Mouse (Mus musculus): Measurements from ENCODE around the gene Ctf2. TPM values are rescaled to one million over a fixed set of nuclear protein-coding genes. Genes with fewer than 3 reads are reported as not detected.

The Ctf2 gene
- polyA plus RNA-seq, 1 experiment = not detected

DNA sequence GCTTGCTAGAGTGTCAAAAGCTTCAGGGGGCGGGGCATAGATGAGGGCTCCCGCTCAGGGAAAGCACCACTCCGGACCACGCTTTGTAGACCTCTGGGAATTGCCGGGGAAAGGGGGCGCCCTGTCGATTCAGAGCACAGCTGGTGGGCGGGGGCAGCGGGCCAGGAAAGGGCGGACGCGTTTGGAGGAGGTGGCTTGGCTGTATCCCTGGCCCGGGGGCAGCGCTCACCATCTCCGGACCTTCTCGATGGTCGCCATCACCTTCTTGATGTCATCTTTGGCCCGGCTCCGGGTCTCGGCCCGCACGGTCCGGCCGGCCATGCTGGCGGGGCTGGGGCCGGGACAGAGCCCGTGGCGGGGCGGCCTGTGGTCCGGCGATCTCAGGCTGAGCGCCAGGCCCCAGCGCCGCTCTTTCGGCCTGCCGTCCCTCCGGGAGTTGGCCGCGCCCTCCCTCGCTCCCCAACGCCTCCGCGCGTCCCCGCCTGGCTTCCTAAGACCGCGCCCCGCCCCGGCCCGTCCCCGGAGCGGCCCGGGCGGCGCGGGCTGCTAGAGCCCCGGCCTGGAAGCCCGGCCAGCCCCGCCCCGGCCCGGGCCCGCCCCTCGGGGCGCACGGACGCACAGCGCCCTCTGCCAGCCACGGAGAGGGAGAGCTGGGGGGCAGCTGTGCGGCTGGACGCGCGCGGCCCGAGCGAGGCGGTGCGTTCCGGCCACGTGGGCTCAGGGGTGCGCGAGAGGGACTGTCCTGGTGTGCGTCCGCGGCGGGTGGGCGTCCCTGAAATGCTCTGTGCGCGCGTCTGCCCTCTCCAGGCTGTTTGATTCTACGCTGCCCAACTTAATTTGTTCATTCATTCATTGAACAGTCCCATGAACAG is 23.5 kb downstream of the Ctf2 start, which contains the start of gene Bcl7c:
Gene Bcl7c (minus strand): TSS at position 727 of the 872 bp plus-strand sequence.
- no peak for TF ChIP-seq GATA1 (IDR thresholded peaks at IDR 0.05; ENCODE audit: low read length)

DNA sequence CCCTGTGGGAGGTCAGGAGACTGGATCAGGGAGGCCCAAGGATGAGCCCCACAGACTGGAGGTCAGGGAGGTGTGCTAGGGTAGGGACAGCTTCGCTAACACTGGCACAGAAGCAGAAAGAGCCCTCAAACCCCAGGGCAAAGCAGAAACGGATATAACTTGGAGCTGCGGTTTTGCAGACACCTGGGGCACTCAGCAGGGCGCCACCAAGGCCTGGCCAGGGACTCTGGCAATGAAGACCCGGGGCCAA is 24.1 kb downstream of the Ctf2 start:
- TF ChIP-seq GATA1 (IDR thresholded peaks at IDR 0.05; ENCODE audit: low read length) = no peak

DNA sequence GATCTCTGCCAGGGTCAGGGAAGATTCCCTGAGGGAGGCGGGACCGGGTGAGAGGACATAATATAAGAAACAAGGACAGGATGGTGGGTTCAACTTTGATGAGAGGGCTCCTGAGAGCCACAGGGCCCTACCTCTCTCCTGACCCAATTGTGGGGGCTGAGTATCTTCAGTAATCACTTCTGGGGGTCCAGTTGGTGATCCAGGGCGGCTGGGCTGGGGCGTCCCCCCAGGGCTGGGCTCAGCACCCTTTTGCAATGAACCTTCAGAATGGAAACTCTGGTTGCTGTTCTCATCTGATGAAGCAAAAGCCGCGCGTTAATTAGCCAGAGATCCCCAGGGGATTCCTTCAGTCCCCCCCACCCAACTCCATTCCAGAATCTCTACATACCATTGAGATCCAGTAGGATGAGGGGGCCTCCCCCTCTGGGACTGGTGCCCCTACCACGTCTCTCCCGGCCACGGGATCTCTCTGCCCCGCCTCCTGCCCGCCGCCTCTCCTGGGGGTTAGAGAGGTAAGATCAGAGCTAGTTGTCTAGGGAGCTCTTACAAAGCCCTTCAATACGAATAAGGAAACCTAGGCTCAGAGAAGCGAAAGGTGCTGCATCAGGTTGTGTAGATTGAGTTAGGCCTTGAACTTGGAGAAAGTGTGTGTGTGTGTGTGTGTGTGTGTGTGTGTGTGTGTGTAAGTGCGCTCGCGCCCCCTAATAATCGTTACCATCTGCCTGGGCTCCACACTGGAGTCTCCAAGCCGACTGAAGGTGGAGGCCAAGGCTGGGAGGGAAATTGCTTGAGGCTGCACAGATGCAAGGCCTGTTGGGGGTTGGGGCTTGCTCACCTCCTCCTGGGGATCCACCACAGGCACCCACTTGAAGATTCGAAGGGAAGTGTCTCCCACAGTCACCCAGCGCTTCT is 24.7 kb downstream of the Ctf2 start:
- no peak for TF ChIP-seq GATA1 (IDR thresholded peaks at IDR 0.05; ENCODE audit: low read length)

DNA sequence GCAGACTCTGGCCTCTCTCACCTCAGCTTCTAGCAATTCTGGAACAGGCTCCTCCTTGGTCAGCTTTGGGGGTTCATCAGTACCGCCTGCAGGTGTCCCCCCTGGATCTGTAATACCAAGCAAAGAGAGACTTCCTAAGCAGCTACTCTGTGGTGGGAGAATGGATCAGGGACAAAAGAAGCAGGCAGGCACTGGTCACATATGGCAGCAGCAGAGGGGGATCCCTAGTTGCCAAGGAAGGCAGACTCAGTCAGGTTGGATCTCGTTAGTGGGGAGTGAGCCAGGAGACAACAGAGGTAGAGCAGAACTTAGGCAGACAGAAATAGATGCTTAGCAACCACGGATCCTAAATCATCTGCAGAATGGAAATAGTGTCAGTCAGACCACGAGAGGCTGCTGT is 26.3 kb downstream of the Ctf2 start:
- TF ChIP-seq GATA1 (IDR thresholded peaks at IDR 0.05; ENCODE audit: low read length) = no peak

DNA sequence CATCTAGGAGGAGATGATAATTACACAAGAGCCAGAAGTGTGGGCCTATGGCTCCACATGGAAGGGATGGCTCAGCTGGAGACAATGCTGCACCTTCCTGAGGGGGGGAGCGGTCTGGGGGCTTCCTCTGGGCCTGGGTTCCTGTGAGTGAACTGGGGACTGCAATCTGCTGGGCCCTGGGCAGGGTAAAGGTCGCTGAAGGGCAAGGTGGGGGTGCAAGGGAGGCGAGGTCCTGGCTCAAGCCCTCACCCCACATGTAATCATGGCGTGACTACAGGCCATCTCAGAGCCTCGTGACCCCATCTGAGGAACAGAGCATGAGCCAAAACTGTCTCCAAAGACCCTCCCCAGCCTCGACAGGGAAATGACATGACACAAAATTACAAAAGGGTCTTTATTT is 27.4 kb downstream of the Ctf2 start:
- no peak for TF ChIP-seq GATA1 (IDR thresholded peaks at IDR 0.05; ENCODE audit: low read length)

DNA sequence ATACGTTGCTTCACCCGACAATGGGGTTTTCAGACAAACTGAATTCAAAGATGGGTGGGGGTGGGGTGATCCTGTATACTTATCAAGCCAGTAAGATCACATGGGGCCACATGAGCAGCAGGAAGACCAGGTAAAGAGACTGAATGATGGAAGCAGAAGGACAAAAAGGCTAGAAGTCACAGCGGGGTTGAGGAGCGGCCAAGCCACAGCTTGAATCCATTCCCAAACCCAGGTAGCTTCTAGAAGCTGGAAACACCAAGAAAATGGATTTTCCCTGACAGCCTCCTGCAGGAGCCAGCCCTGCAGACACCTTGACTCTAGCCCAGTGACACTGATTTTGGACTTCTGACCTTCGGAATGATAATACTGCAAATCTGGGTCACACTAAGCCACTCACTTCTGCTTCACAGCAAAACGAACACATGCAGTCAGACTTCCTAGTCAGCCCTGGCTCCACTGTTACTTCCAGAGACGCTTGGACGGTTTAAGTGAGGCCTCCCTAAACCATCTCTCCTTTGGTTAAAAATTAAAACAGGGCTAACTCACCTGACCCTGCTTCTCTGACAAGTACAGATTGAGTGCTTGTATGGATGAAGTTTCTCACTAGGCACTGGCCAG is 28.3 kb downstream of the Ctf2 start:
- no peak for TF ChIP-seq GATA1 (IDR thresholded peaks at IDR 0.05; ENCODE audit: low read length)

DNA sequence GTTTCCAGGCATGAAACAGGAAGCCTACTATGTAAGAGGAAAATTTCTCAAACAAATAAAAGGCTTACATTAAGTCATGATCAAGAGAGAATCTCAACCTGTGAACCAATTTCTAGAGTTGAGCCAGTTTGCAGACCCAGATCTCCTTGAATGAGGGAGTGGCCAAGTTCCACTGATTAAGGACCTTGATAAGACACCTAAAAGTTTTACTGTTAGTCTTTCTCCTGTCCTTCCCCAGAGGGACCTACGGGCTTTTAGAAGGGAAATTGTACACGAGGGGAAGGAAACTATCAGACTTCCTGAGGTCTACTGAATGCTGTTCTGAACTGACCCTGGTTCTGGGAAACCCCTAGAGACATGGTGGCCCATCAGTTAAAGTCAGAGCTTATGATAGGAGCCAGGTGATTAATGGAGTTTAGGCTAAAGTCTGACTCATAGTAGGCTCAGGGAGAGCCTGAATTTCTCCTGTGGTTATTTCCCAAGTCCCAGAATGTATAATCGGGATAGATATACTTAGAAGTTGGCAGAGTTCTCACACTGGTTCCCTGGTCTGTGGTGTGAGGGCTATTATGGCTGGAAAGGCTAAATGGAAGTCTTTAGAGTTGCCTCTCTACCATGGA is 31.1 kb downstream of the Ctf2 start:
- no peak for TF ChIP-seq GATA1 (IDR thresholded peaks at IDR 0.05; ENCODE audit: low read length)

DNA sequence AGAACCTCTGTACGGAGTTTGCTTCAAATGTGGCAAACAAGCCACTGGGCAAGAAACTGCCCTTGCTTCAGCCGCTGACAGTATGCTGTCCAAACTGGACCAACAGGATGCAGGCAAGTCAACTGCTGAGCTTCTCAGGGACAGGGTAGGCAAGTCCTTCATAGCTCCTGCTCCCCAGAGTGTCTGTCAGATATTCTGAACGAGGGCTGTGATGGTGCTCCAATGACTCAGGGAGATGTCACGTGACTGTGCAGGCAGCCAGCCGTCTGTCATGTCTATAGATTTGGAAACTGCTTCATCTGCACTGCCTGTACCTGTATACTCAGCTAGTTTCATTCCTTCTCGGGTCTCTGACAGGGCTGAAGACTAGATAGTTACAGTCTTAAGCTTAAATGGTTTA is 33.0 kb downstream of the Ctf2 start:
- no peak for TF ChIP-seq GATA1 (IDR thresholded peaks at IDR 0.05; ENCODE audit: low read length)

DNA sequence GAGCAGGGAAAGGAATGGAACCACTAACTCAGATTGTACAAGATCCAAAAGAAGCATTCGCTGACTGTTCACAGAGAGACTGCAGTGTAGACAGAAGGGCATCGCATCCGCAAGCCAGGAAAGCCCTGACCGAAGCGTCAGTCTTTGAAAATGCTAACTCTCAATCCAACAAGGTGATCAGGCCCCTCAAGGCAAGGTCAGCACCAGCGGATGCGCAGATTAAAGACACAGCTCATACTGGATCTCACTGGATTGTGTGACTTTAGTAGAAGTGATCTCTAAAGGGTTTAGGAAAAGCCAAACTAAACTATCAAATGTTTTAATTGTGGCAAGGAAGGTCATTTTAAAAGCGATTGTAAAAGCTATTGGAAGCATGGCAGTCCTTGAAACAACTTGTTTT is 38.7 kb downstream of the Ctf2 start:
- no peak for TF ChIP-seq GATA1 (IDR thresholded peaks at IDR 0.05; ENCODE audit: low read length)

DNA sequence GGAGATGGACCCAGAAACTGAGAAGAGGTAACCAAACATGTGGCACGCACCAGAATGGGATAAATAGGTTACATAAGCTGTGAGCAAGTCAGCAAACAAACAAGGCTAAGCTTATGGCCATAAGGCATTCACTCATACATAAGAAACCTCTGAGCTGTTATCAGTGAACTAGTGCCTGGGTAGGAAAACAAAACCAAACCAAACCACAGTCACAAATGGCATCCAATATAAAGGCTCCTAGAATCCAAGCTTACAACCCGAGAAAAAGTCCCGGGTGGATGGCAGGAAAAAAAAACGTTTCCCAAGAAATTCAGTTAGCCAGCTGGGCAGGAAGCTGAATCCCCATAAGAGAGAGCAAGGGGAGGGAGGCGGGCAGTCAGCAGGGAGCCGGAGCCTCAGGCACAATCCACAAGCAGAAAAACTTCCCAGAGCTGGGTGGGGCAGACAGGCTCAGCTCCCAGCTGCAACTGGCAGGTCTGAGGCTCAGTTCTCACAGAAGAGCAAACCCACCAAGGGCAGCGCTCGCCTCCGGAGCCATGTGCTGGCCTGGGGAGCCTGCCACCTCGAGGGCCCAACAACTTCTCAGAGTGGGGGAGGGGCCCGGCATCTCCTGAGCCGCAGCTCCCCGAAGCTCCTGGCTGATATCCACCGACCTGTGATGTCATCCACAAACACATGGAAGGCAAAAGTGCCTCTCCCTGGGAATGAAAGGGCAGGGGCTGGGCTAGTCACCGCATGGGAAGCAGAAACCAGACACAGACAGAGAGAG is 40.6 kb downstream of the Ctf2 start:
- no peak for TF ChIP-seq GATA1 (IDR thresholded peaks at IDR 0.05; ENCODE audit: low read length)

DNA sequence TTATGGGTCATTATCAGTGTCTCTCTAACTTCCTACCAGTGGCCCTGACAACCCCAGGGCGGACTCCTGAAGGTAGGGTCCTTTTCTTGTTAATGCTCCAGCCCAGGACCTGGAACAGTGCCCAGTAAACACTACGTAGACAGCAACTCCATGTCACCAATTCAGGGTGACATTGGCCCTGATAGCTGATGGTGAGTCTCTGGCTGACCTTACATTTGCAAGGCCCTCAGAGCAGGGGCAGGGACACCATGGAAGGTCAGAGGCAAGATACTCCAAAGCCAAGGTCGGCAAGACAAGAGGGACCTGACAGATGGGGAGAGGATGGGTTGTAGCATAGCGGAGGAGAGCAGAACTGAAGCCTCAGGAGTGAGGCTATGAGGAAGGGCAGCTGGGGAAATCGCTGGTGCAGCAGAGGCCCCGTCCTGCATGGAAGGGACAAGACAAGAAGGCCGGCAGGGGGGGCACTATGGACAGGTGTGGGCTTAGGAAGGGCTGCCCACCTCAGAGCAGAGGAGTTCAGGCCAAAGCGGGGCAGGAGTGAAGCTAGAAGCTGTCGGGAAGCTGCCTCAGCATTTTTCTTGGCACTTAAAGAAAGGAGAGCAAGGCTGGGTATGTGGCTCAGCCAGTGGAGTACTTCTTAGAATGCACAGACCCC is 42.2 kb downstream of the Ctf2 start:
- TF ChIP-seq GATA1 (IDR thresholded peaks at IDR 0.05; ENCODE audit: low read length) = no peak

DNA sequence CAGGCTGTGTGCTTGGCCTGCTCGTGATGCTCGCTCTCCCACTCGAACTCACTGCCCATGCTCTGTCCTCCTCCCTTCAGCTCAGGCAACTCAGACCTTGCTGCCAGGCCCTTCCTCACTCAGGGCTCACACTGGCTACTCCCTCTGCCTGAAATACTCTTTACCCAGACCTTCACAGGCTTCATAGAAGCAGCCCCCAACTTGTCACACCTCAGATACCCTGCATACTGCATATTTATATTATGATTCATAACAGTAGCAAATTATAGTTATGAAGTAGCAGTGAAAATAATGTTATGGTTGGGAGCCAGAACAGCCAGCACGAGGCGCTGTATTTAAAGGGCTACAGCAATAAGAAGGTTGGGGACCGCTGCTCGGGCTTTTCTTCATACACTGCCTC is 43.0 kb downstream of the Ctf2 start:
- no peak for TF ChIP-seq GATA1 (IDR thresholded peaks at IDR 0.05; ENCODE audit: low read length)

DNA sequence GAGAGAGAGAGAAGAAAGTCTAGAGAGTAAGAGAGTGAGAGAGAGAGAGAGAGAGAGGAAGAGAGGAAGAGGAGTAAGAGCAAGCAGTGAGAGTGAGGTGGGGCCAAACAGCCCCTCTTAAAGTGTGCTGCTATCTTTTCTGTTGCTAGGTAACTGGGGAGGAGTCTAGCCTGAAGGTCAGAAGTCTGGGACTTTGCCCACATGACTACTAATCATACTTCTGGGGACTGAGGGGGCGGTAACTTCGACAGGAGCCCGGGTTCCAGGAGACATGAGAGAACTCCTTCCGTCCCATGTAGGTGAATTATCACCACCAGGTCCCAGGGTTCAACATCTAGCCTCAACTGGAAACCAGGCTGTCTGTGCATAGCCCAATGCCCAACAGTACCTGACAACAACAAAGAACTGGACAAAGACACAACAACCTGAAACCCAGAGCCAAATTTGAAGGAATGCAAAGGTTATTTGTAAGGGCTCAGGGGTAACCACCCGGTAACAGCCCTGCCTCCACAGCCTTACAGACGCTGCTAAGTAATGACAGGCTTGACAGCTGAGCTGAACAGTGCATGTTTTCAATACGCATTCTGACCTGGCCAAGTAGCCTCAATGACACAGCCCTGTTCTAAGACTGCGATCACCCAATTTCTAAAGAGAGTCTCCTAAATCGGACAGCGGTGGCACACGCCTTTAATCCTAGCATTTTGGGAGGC is 45.1 kb downstream of the Ctf2 start:
- TF ChIP-seq GATA1 (IDR thresholded peaks at IDR 0.05; ENCODE audit: low read length) = no peak

All from G1E-ER4 (cell line).